Mouse (Mus musculus) heart, adult 2 months (tissue): ENCODE data around the gene Arrb1.

Experiments used
- CTCF ChIP-seq: fragments of 200-600 bp; IDR thresholded peaks from 2 replicates; pipeline ENCODE4 v1.8.1; 2022; ENCODE audit warnings: antibody characterized with exemption, mild to moderate bottlenecking, moderate library complexity
- POLR2A ChIP-seq: fragments of 200-500 bp; IDR thresholded peaks from 2 replicates; pipeline ENCODE4 v1.6.1; 2011; ENCODE audit warnings: mild to moderate bottlenecking, low read depth, low read length, control low read depth; ENCODE audit not compliant: insufficient read depth

GRCm38 (mm10) chr7:99579491-99580190, 44.4 kb downstream of the Arrb1 start:
- TF ChIP-seq CTCF (no peak), POLR2A (no peak)
